Mouse (Mus musculus): ENCODE data around the gene Unkl.

DNA sequence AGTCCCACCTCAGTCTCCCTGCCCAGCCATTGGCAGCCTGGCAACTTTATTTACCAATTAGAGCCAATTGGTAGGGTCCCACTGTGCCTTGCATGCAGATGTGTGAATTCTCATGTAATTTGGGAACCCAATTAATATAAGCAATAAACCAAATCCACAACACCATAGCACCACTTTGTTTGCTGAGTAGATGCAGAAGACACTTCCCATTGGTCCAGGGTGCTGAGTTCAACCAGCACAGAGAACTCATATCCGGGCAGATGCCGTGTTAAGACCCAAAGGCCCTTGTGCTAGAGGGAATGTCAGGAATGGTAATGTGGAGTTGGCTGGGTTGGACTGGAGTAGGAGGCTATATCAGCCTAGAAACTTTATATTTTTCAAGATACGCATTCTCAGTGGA, 87.6 kb downstream of the Unkl start:
- TF ChIP-seq CTCF (IDR thresholded peaks at IDR 0.05; ENCODE audit: insufficient read depth, low read depth, low read length) (no peak), POLR2A (IDR thresholded peaks at IDR 0.05; ENCODE audit: insufficient read depth, low read depth, low read length) (no peak)

All from olfactory bulb, adult 2 months (tissue).